Mouse (Mus musculus) layer of hippocampus, adult 11-12 months (tissue): ENCODE measurements around the gene Tiam1.
A peak's percentile ranks its signal among the peaks of the same experiment; 100 is the strongest.

Experiments
- DNase-seq: peaks from one replicate; pipeline ENCODE4 v3.0.0; 2022; ENCODE audit warnings: low spot score

Gene Tiam1

GRCm38 (mm10) chr16:90047841-90048240, 95.7 kb downstream of the Tiam1 start:
- DNase-seq = no peak

GRCm38 (mm10) chr16:90046494-90047158, 96.9 kb downstream of the Tiam1 start:
- peak; percentile 38 for DNase-seq

- no peak for DNase-seq
Measured at GRCm38 (mm10) chr16:90045611-90046010, 98.0 kb downstream of the Tiam1 start.

- DNase-seq = no peak
Measured at GRCm38 (mm10) chr16:90044004-90044754, 99.4 kb downstream of the Tiam1 start.

- peak; percentile 47 for DNase-seq
Measured at GRCm38 (mm10) chr16:90042874-90043273, 100.7 kb downstream of the Tiam1 start.

- no peak for DNase-seq
Measured at GRCm38 (mm10) chr16:90042386-90042785, 101.2 kb downstream of the Tiam1 start.

GRCm38 (mm10) chr16:90040771-90041364, 102.7 kb downstream of the Tiam1 start:
- peak; percentile 71 for DNase-seq

- no peak for DNase-seq
Measured at GRCm38 (mm10) chr16:90035595-90036110, 107.9 kb downstream of the Tiam1 start.

- no peak for DNase-seq
Measured at GRCm38 (mm10) chr16:90030355-90030754, 113.2 kb downstream of the Tiam1 start.

- no peak for DNase-seq
Measured at GRCm38 (mm10) chr16:90027886-90028285, 115.7 kb downstream of the Tiam1 start.

- no peak for DNase-seq
Measured at GRCm38 (mm10) chr16:90025526-90026172, 117.9 kb downstream of the Tiam1 start.

GRCm38 (mm10) chr16:90023665-90024010, 119.9 kb downstream of the Tiam1 start:
- DNase-seq = no peak

GRCm38 (mm10) chr16:90022932-90023664, 120.5 kb downstream of the Tiam1 start:
- DNase-seq = no peak

GRCm38 (mm10) chr16:90016046-90016445, 127.5 kb downstream of the Tiam1 start:
- no peak for DNase-seq

GRCm38 (mm10) chr16:90014596-90014995, 129.0 kb downstream of the Tiam1 start:
- DNase-seq = no peak

- no peak for DNase-seq
Measured at GRCm38 (mm10) chr16:90011521-90012181, 131.9 kb downstream of the Tiam1 start.

- no peak for DNase-seq
Measured at GRCm38 (mm10) chr16:90008504-90008903, 135.1 kb downstream of the Tiam1 start.

- no peak for DNase-seq
Measured at GRCm38 (mm10) chr16:90007391-90007977, 136.1 kb downstream of the Tiam1 start.

- DNase-seq = no peak
Measured at GRCm38 (mm10) chr16:90003556-90003955, 140.0 kb downstream of the Tiam1 start.

- DNase-seq = no peak
Measured at GRCm38 (mm10) chr16:89995155-89995554, 148.4 kb downstream of the Tiam1 start.
